Mouse (Mus musculus) hindbrain, embryonic 15.5 days (tissue): ENCODE measurements around the gene Camk2d. TPM values are rescaled to one million over a fixed set of nuclear protein-coding genes. Genes with fewer than 3 reads are reported as not detected.

ENCODE experiments used
- ATAC-seq: fragments of 200-750 bp; cut with Nextera tagmentation; 2 replicates; pipeline ENCODE4 v1.8.0; 2017; ENCODE audit warnings: low read depth, moderate number of reproducible peaks, moderate TSS enrichment; ENCODE audit not compliant: low FRiP score
- H3K27ac ChIP-seq: fragments of 300-500 bp; sonication (generic); replicated peaks from 2 replicates; pipeline ENCODE4 v1.5.1; 2015; ENCODE audit warnings: mild to moderate bottlenecking, inconsistent platforms
- H3K27me3 ChIP-seq: fragments of 300-500 bp; sonication (generic); 2 replicates; pipeline ENCODE4 v1.6.1; 2015; ENCODE audit warnings: control low read depth, inconsistent platforms
- H3K36me3 ChIP-seq: fragments of 300-500 bp; sonication (generic); 2 replicates; pipeline ENCODE4 v1.6.1; 2015; ENCODE audit warnings: control low read depth, inconsistent platforms
- H3K4me1 ChIP-seq: fragments of 300-500 bp; sonication (generic); replicated peaks from 2 replicates; pipeline ENCODE4 v1.6.1; 2015; ENCODE audit warnings: control low read depth, inconsistent platforms
- H3K4me2 ChIP-seq: fragments of 300-500 bp; sonication (generic); 2 replicates; pipeline ENCODE4 v1.6.1; 2015; ENCODE audit warnings: moderate library complexity, mild to moderate bottlenecking, inconsistent platforms
- H3K4me3 ChIP-seq: fragments of 300-500 bp; sonication (generic); 2 replicates; pipeline ENCODE4 v1.5.1; 2015; ENCODE audit warnings: mild to moderate bottlenecking, inconsistent platforms
- H3K9ac ChIP-seq: fragments of 300-500 bp; sonication (generic); 2 replicates; pipeline ENCODE4 v1.6.1; 2015; ENCODE audit warnings: inconsistent platforms
- H3K9me3 ChIP-seq: fragments of 300-500 bp; sonication (generic); 2 replicates; pipeline ENCODE4 v1.6.1; 2016; ENCODE audit warnings: control low read depth, inconsistent platforms
- WGBS: fragments of 180-500 bp; shearing (Covaris S2); methylation state at CpG from one replicate; pipeline ENCODE4 v1.1.7; 2015; 5-methylcytosine and 5-hydroxymethylcytosine counted together
- polyA plus RNA-seq: library from polyadenylated mRNA; unstranded; fragments of >200 nt; fragmentation: Nextera tagmentation; extraction: Ambion mirVana; gene quantifications from 2 replicates; pipeline ENCODE4 v1.2.1, GENCODE M21; 2015

Camk2d gene
- polyA plus RNA-seq, 1 experiment from 2014 or later: 85.4 TPM

DNA sequence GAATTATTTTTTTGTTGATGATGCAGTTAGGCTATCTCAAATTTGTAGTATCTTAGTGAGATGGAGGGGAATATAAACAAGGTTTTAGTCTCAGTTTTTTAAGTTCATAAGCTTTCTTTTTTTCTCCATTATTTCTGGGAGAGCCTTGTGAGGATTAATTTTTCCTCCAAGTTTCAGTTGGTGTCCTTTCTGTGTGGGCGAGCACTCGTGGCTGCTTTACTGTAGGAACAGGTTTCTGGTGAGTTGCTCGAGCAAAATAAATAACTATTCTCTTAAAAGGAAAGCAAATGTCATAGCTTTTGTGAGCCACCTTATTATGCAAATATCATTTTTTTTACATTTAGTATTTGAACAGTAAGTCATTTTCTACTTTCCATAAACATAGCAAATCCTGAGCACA lies 74.3 kb downstream of the Camk2d start:
- Histone ChIP-seq H3K4me1 (peaks cover 34% of the 10 kb centered on the region), H3K36me3 (no peaks in the 10 kb centered on the region), H3K4me2 (no peak overlapping the region), H3K27ac (no peak overlapping the region), H3K9me3 (no peaks in the 10 kb centered on the region), H3K9ac (no peak overlapping the region), H3K4me3 (no peak overlapping the region), H3K27me3 (no peaks in the 10 kb centered on the region)
- 72% methylated on average over 3 of the region's 3 CpGs for WGBS
- ATAC-seq: no peak

DNA sequence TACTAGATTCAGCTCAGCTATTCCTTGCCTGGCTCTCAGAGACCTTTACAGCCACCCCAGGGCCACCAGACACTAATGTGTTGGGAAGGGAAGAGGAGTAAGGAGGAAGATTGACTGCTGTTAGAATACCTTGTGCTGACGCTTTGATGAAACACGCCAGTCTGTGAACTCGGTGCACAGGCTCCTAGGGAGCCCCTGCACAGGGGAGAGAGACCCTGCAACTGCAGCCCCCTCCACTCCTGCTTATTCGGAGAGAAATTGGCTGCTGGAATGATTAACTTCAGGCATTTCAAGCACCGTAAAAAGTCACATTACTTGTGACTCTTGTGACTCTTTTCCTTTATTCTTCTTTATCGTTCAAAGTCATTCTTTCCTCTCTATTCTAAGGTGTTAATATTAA lies 75.2 kb downstream of the Camk2d start:
- H3K9ac ChIP-seq: no peak overlapping the region
- no peaks in the 10 kb centered on the region for H3K9me3 ChIP-seq
- H3K4me2 ChIP-seq: no peak overlapping the region
- WGBS: 36% methylated on average over 6 of the region's 6 CpGs
- H3K27ac ChIP-seq: no peak overlapping the region; the same call in 1 of the 2 replicates
- no peak overlapping the region for H3K4me3 ChIP-seq
- no peak for ATAC-seq
- H3K27me3 ChIP-seq: no peaks in the 10 kb centered on the region
- peaks cover 34% of the 10 kb centered on the region for H3K4me1 ChIP-seq
- H3K36me3 ChIP-seq: no peaks in the 10 kb centered on the region

DNA sequence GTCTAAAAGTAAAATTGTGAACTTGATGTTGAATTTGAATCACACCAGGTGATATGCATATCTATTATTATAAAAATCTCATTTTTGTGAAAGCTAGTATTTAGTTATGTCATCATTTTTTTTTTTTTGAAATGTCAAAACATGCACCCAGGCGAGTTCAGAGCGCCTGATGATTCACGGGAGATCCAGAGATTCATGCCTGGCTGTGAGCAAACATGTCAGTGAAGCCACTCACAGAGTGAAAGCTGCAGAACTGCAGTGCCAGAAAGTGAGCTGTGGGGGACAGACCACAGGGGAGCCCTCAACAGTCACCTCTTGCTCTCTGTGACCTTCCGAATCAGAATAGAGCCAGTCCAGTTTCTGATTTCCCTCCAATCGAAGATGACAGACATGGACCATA lies 84.9 kb downstream of the Camk2d start:
- Histone ChIP-seq H3K36me3 (no peaks in the 10 kb centered on the region), H3K9me3 (no peaks in the 10 kb centered on the region), H3K4me3 (no peak overlapping the region), H3K27me3 (no peaks in the 10 kb centered on the region), H3K27ac (no peak overlapping the region), H3K4me2 (no peak overlapping the region), H3K4me1 (no peaks in the 10 kb centered on the region), H3K9ac (no peak overlapping the region)
- no peak for ATAC-seq
- WGBS: 83% methylated on average over 5 of the region's 5 CpGs

DNA sequence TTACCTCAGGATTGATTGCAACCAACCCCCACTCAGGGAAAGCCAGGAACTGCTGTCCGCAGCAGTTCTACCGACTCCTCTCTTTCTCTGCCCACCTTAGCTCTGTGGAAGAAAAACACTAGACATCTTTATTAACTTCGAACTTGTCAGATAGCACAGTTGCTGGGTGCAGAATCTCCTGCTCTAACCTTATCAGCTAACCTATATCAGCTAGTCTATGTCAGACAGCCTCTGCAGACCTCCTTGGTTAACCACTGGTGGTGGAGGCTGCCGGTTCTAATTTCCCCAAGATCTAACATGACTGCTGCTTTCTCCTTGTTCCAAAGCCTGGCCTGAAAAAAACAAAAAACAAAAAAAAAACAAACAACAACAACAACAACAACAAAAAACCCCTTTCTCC lies 85.9 kb downstream of the Camk2d start:
- Histone ChIP-seq H3K4me3 (no peak overlapping the region), H3K27ac (no peak overlapping the region), H3K4me1 (no peaks in the 10 kb centered on the region), H3K27me3 (no peaks in the 10 kb centered on the region), H3K36me3 (no peaks in the 10 kb centered on the region), H3K9ac (no peak overlapping the region), H3K4me2 (no peak overlapping the region), H3K9me3 (no peaks in the 10 kb centered on the region)
- 90% methylated on average over 4 of the region's 4 CpGs for WGBS
- ATAC-seq: no peak

DNA sequence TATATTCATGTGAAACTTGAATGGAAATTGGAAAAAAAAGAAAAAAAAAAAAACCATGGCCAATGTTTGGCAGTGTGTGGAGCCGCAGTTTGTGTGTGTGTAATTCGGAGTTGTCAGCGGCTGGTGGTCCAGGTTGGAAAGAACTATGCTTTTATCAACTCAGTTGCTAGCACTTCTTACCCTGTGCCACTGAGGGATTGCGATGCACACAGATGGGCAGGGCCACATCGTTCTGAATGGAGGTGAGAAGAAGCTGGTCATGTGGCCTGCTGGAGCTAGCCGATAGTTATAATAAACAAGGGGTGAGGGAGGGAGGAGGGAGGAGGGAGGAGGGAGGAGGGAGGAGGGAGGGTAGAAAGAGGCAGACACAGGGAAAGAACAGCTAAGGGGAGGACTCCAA lies 89.3 kb downstream of the Camk2d start:
- no peaks in the 10 kb centered on the region for H3K9me3 ChIP-seq
- no peaks in the 10 kb centered on the region for H3K4me1 ChIP-seq
- H3K36me3 ChIP-seq: no peaks in the 10 kb centered on the region
- no peak overlapping the region for H3K4me3 ChIP-seq
- no peaks in the 10 kb centered on the region for H3K27me3 ChIP-seq
- WGBS: 65% methylated on average over 6 of the region's 6 CpGs
- no peak overlapping the region for H3K27ac ChIP-seq
- H3K4me2 ChIP-seq: no peak overlapping the region
- ATAC-seq: 0 out of 2 replicates have a peak, but pooled peaks have one; percentile 42
- H3K9ac ChIP-seq: no peak overlapping the region

DNA sequence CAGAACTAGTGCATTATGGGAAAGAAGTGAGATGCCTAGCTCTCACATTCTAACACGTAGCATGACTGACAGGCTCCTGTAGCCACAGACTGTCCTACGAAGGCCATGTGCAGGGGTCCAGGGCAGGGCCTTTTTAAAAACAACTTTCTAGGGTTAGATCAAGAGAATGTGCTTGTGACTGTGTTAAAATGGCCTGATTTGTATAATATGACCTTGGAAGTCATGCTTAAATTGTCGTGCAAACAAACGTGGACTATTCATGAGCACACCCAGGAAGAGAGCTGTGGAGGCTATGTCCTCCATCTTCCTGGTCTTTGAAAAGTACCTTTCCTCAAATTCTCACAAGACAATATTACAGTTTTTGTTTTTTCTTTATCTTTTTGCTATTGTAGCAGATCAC lies 91.0 kb downstream of the Camk2d start:
- no peak overlapping the region for H3K27ac ChIP-seq
- 73% methylated on average over 4 of the region's 4 CpGs for WGBS
- H3K4me3 ChIP-seq: no peak overlapping the region
- no peaks in the 10 kb centered on the region for H3K4me1 ChIP-seq
- no peak overlapping the region for H3K4me2 ChIP-seq
- H3K9me3 ChIP-seq: no peaks in the 10 kb centered on the region
- no peaks in the 10 kb centered on the region for H3K36me3 ChIP-seq
- no peak overlapping the region for H3K9ac ChIP-seq
- H3K27me3 ChIP-seq: no peaks in the 10 kb centered on the region
- no peak for ATAC-seq

DNA sequence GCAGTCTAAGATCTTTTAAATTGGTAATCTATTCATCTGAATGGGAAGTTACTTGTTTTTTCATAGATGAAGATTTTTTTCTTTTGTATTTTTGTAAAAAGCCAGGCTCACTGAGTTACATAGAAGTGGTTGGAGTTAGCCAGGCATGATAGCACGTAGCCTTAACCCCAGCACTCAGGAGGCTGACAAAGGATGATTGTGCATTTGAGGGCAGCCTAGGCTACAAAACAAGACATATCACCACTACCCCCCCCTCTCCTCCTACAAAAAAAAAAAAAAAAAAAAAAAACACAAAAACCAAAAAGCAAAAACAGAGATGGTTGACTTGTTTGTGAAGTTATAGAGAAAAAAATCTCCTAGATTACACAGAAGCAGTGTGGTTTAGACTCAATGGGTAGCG lies 92.4 kb downstream of the Camk2d start:
- H3K36me3 ChIP-seq: no peaks in the 10 kb centered on the region
- no peaks in the 10 kb centered on the region for H3K27me3 ChIP-seq
- no peak for ATAC-seq
- 66% methylated on average over 2 of the region's 2 CpGs for WGBS
- H3K9me3 ChIP-seq: no peaks in the 10 kb centered on the region
- H3K4me1 ChIP-seq: peaks cover 4% of the 10 kb centered on the region
- no peak overlapping the region for H3K4me2 ChIP-seq
- H3K27ac ChIP-seq: no peak overlapping the region
- no peak overlapping the region for H3K9ac ChIP-seq
- no peak overlapping the region for H3K4me3 ChIP-seq

DNA sequence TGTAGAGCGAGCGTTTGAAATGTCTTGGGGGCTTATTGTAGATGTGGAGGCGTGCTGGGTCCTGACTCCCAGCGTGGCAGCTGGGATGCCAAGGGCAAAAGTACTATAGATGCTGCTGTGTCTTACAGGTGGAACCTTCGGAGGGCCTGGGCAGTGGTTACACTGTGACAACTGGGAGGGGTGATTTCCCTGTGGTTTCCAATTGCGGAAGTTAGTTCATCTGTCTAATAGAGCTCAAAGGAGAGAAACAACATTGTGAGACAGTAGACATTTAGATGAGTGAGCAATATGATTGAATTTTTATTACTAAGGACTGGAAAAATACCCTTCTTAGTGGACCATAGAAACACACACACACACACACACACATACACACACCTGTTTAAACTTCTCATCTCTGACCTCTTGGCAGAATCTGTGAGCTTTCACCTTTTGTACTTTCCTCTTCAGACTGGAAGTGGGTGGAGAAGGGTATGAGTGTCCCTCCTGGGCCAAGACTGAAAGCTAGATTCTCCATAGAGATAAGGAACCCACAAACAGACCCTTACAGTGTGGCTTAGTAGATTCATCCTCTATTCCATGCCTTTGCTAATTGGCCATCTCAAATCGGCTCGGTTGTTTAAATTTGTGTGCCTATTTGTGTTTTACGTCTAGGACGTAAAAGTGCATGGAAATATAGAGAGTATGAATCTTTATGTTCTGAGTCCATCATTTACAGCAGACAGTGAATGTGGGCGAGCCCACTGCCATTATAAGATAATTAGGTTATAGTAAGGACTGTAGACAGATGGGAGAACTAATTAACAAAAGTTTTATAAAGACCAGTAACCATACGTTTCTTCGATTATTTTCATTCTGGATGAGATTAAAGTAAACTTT lies 94.8 kb downstream of the Camk2d start:
- Histone ChIP-seq H3K27me3 (no peaks in the 10 kb centered on the region), H3K4me3 (no peak overlapping the region), H3K9me3 (no peaks in the 10 kb centered on the region), H3K4me2 (no peak overlapping the region), H3K27ac (no peak overlapping the region), H3K9ac (no peak overlapping the region), H3K36me3 (no peaks in the 10 kb centered on the region), H3K4me1 (peaks cover 16% of the 10 kb centered on the region)
- no peak for ATAC-seq
- 91% methylated on average over 13 of the region's 13 CpGs for WGBS

DNA sequence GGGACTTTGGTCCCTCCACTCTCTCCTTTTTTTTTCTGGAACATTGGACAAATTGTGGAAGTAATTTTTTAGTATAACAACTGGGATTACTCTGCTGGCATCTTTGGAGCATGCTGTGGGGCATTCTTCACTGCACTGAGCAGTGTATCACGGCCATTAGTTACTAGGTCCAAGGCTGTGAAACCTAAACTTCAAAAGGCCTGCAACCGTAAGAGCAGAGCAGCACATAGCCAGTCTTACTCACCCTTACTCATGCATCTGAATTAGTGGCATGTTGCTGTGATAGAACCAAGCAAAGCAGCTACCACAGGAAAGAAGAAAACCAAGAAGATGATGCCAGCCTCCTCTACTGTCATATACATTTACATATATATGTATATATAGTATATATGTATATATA lies 95.5 kb downstream of the Camk2d start:
- no peaks in the 10 kb centered on the region for H3K27me3 ChIP-seq
- peaks cover 16% of the 10 kb centered on the region for H3K4me1 ChIP-seq
- no peak for ATAC-seq
- H3K4me3 ChIP-seq: no peak overlapping the region
- no peak overlapping the region for H3K4me2 ChIP-seq
- 77% methylated on average over 2 of the region's 2 CpGs for WGBS
- no peak overlapping the region for H3K27ac ChIP-seq
- no peaks in the 10 kb centered on the region for H3K36me3 ChIP-seq
- H3K9ac ChIP-seq: no peak overlapping the region
- no peaks in the 10 kb centered on the region for H3K9me3 ChIP-seq

DNA sequence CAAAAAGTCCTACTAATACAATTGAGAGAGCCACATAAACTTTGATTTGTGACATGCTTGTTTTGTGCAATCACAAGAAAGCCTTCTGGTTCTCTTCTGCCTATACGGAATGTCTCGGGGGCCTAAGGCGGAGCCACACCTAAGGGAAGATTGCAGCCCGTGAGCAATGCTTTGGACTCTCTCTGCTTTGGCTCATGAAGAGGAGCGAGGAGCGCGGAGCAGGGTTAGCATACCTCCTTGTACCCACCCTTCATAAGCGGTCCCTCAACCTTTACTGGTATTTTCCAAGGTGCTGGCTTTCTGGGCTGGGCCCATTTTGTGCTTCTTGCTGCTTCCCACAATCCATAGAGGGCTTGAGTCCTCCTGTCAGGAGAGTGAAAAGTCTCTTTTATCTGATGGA lies 96.7 kb downstream of the Camk2d start:
- H3K9ac ChIP-seq: no peak overlapping the region
- 84% methylated on average over 8 of the region's 8 CpGs for WGBS
- H3K27ac ChIP-seq: peak overlapping the region; percentile 36; the same call in 1 of the 2 replicates
- no peaks in the 10 kb centered on the region for H3K27me3 ChIP-seq
- H3K4me2 ChIP-seq: 0 out of 2 replicates have a peak overlapping the region, but pooled peaks have one; percentile 6
- no peak for ATAC-seq
- H3K36me3 ChIP-seq: no peaks in the 10 kb centered on the region
- H3K9me3 ChIP-seq: no peaks in the 10 kb centered on the region
- H3K4me3 ChIP-seq: no peak overlapping the region
- peaks cover 16% of the 10 kb centered on the region for H3K4me1 ChIP-seq

DNA sequence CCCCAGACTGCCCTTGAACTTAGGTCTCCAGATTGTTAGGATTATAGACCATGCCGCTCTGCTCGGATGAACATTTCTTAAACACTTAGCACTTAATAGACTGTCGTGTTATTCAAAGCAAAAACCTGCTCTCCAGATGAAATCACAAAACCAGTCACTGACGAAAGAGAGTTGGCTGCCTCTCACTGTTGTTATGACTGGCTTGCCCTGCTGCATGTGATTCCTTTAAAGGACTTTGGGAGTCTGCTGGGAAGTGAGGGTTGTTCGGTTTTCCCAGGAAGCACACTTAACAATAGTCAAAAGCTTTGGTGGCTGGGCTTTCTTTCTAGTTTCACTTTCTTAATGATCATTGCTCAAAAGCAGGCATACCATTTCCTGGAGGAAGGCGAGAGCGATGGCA lies 97.2 kb downstream of the Camk2d start:
- Histone ChIP-seq H3K4me2 (0 out of 2 replicates have a peak overlapping the region, but pooled peaks have one; percentile 6), H3K4me3 (no peak overlapping the region), H3K36me3 (no peaks in the 10 kb centered on the region), H3K9me3 (no peaks in the 10 kb centered on the region), H3K27me3 (no peaks in the 10 kb centered on the region), H3K9ac (no peak overlapping the region), H3K4me1 (peaks cover 16% of the 10 kb centered on the region), H3K27ac (peak overlapping the region; percentile 36; the same call in 1 of the 2 replicates)
- WGBS: 51% methylated on average over 7 of the region's 7 CpGs
- ATAC-seq: no peak

DNA sequence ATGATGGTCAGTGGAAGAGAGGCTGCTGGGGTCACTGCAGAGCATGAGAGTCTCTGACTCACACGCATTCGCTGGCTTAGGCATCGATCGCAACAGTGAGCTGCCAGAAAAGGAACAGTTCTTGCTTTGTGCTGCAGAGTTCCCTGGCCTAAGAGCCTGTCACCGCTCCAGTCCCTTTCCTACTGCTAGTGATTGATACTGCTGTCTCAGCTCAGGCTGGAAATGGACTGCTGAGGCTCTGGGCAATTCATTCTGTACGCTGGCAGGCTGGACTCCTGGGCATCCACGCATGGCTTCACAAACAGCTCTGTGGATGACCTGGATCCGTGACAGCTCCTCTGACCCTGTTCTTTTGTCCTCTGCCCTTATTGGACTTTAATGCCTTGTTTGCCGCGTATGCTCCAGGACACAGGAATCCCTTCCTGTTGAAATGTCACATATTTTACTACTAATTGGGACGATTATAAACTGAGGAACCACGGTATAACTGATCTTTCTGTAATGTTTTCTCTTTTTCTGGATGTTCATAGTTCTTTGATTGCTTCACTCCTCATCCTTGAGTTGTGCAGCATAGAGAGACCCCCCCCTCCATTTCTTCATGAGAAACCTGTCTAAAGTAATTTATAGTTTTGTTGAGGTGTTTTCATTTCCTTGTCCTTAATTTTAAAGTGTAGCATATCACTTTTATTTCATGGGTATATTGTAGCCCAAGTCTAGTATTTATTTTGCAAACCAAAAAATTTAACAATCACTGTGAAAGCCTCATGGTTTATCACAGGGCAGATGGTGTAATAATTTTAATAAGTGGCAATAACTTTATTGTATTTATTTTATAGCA lies 99.6 kb downstream of the Camk2d start:
- Histone ChIP-seq H3K4me2 (peak overlapping the region; percentile 22), H3K27ac (peak overlapping the region; percentile 50), H3K4me1 (peaks cover 16% of the 10 kb centered on the region), H3K27me3 (no peaks in the 10 kb centered on the region), H3K9ac (no peak overlapping the region), H3K4me3 (no peak overlapping the region), H3K9me3 (no peaks in the 10 kb centered on the region), H3K36me3 (no peaks in the 10 kb centered on the region)
- WGBS: 6% methylated on average over 12 of the region's 12 CpGs
- ATAC-seq: peak; percentile 94
